Mouse (Mus musculus) brain, adult 2 months (tissue): ENCODE data around the gene Mtg2.

Experiments
- DNase-seq: peaks from one replicate; pipeline ENCODE4 v3.0.0; 2011; ENCODE audit warnings: low read depth, low spot score

The Mtg2 gene

DNA sequence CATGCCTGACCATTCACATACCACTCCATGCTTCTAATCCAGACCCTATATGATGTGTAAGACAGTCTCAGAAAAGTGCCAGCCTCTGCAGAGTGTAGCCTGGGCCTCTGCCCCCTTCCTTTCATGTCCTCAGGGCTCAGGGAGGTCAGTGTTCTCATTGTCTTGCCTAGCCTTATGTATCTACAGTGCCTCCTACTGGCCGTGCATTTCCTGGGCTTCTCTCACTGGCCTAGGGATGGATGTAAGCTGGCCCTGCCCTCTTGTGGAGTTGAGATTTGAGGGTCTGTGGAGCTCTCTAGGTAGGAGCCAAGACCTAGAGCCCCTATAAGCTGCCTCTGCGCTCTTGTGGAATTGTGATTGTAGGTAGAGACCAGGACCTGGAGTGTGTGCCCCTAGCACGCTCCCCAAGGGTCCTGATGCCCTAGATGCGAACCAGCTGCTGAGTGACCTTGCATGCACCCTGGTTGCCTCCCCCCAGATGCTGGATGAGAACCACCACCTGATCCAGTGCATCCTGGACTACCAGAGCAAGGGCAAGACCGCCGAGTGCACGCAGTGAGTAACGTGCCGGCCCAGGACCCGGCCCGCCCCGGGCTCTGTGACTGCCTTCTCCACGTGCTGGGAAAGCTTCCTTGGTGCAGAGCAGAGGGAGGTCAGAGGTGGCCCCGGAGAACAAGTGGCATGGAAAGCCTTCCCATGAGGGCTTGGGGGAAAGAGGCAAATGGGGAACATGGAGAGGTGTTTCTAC is 18.2 kb upstream of the Mtg2 start:
- peak; percentile 40 for DNase-seq

DNA sequence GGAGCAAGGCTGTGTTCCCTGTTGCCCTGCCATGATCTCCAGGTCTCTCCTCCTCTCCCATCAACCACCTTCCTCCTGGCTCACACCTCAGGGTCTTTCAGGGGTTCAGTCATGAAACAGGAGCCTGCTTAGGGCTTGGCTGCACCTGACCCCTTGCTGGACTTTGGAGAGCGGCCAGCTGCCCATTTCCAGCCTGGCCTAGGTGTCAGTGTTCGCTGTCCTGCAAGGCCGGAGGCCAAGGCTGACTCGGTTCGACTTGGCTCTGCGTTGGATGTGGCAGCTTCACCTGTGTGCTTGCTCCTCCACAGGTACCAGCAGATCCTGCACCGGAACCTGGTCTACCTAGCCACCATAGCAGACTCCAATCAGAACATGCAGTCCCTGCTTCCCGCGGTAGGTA is 17.4 kb upstream of the Mtg2 start:
- no peak for DNase-seq

DNA sequence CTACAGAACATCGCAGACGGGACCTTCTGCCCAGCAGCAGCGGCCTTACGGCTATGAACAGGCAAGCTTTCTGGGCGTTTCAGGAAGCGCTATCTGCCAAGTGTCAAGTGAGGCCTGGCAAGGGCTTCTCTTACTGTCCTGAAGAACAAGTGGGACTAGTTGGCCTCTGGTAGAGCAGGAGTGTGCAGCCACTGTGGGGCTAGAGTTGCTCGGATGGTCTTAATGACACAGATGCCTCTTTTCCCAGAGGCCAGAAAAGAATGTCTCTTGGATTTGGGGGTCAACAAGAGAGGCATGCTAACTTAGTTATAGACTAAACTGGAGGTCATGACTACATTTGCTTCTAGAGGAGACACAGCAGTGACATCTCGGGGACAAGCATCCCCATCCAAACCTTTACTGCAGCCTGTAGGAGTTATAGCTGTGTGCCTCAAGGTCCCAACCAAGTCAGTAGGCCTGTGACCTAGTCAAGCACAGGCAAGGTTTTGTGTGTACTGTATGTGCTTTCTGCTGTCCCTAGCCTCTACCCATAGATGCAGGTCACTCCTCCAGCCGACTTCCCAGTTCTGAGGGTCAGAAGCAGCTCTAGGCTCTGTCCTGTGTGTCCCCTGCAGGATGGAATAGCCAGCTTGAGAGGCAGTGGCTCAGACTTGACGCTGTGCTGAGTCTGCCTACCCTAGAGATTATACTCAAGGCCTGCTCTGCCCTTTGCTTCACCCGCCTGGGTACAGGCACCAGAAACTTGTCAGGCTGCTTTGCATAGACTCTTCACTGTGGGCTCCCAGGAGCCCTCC is 6.9 kb upstream of the Mtg2 start:
- DNase-seq = no peak

DNA sequence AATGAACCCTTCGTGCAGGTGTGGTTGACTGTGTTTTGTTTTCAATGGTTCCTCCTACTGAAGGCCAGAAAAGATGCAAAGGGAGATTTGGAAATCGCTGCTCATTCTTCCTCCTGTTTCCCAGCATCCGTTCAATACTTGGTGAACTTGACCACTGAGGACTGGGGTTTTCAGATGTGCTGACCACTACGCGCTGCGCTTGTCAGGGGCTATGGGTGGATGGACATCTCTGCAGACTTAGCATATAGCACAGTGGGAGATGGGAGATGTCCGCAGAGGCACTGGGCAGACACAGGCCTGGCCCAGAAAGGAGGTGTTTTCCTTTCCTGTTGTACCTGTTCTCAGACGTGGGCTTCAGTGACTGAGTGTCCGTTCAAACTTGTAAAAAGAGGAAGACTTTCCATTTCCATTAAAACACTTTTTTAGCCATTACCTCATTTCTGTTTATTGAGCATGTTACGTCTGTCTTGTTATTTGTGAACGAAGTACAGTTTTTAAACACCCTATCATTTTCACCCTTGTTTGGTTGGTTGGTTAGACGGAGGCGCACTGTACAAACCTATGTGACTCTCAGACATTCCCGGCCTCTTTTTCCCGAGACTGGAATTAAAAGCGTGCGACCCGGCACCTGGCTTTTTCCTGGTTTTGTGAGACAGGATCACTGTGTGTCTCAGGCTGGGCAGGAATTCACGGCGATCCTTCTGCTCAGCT is 463 bp upstream of the Mtg2 start:
- no peak for DNase-seq

DNA sequence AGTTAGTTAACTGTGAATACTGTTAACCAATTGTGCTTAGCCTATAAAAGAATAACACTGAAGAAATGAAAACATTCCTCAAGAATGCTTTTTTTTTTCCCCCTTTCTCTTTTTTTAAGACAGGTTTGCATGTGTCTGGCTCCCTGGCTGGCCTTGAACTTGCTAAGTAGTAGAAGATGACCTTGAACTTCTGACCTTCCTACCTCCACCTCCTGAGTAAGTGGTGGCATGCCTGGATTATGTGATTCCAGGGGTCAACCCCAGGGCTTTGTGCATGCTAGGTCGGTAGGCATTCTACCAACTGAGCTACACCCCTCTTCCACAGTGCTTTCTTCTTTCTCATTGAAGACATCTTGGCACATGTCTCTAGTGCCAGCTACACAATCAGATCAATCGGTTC is 1.3 kb downstream of the Mtg2 start:
- DNase-seq = no peak

DNA sequence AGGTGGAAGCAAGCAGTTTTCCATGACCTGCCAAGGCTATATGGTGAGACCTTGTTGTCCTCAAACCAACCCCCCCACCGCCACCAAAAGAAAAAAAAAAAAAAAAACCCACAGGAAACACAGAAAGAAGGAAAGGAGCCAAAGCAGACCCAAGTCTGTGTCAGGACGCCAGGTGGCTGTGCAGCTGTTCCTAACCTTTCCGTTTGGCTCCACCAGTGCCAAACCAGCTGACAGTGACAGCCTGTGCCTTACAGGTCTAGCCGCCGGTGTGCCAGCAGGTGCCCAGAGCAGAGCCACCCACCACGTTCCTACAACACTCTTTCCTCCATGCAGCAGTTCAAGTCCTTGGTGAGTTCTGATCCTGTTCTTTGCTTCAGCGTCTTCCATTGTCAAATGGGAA is 2.5 kb downstream of the Mtg2 start:
- DNase-seq = no peak

DNA sequence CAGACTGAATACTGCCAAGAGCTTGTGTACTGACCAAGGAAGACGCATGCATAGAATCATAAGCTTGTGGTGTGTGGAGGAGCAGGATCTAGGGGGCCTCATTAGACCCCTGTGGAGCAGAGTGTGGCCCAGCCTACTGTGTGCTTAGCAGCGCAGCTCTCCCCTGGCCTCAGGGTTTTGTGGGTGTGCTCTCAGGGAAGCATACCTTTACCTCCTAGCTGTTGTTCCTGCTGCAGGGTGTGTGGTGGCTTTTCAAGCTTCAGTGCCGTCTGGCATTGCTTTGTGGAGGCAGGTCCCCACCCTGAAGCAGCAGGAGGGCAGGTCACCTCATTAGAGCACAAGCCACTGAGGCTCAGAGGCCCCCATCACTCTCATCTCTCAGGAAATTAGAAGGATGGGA is 7.2 kb downstream of the Mtg2 start:
- DNase-seq = no peak

DNA sequence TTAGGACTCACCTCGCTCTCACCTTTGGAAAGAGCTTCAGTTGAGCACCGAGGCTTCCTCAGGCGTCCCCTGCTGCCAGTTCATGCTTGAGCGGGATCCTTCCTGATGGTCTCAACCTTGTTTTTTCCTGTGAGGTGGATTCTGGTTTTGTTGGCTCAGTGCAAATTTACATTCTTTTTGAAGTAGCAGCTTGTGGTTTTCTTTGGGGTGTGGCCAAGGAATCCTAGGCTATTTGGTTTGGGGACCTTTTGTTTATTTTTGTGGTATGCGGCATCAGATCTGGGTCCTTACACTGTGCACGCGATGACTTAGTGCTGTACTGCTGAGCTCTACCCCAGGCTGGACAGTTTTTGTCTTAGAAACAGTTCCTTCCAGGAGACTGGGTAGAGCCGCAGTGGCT is 10.3 kb downstream of the Mtg2 start:
- DNase-seq = no peak

DNA sequence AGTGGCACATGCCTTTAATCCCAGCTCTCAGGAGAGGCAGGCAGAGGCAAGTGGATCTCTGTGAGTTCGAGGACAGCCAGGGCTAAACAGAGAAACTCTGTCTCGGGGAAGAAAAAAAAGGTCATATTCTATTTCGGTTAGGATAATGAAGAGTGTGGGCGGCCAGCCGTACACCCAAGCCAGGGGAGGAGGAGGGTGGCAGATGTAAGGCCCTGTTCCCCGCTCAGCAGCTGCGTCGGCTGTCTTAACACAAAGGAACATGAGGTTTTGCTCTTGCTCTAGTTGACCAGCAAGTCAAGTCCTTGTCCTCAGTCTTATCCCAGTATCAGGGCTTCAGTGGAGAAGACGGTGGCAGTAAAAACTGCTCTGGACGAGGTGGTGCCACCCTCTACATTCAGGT is 12.7 kb downstream of the Mtg2 start:
- peak; percentile 61 for DNase-seq

DNA sequence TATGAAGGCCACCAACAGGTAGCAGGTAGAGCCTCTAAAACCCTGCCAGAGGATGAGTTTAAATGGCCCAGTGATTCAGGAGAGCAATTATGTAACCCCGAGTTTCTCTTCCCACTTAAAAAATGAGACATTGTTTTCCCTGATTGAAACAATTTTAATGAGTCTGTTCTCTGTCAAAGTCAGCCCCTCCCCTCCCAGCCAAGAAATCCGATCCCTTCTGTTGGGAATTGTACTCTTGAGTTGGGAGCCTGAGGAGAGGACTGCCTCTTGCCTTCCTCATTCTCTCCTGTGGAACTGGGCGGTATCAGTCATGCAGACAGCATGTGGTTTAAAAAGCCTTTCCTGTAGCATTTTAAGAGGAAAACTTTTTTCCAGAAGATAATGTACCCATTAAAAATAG is 14.2 kb downstream of the Mtg2 start:
- DNase-seq = peak; percentile 48

DNA sequence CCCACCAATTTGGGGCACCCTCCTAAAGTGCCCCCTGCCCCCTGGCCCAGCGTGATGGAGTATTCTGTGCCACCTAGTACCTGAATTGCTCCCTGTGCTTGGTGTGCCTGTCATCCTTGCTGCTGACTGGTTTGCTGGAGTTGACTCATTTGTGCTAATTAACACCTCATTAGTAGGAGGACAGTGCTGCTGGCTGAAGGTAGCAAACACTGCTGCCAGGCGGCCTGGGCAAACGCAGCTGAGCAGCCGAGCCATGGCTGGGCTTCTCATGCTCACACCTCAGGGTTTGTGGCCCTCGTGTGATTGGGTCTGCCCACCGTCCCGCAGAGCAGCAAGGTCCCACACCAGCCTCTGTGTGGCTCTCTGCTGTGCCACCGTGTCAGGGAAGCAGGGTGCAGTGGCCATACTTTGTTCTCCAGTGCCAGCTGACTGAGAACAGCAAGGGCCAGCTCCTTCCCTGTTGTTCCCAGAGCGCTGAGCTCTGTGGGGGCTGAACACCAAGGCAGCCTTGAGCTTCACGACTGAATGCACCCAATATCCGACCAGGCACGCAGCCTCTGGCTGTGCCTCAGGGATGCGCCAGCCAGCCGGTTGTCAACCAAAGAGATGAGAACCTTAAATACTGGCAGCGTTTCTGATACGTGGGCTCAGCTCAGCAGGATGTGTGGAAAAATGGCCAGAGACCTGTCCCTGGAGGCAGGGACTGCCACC is 15.7 kb downstream of the Mtg2 start:
- peak; percentile 61 for DNase-seq

DNA sequence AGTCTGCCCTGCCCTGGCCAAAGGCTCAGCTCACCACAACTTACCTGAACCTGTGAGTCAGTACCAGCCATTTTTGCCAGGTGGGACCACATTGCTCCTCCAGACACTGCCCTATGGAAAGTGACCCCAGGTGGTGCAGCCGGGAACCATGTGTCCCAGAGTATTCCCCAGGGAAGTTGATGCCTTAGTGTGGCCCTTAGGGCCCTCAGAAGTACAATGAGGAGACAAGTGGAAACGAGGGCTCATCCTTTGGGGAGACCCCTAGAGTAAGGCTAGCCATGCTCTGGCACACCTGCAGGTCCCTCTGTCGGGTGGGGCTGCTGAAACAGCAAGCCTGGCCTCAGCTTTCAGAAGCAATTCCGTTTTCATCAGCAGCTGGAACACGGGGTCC is 16.2 kb downstream of the Mtg2 start:
- DNase-seq = no peak

DNA sequence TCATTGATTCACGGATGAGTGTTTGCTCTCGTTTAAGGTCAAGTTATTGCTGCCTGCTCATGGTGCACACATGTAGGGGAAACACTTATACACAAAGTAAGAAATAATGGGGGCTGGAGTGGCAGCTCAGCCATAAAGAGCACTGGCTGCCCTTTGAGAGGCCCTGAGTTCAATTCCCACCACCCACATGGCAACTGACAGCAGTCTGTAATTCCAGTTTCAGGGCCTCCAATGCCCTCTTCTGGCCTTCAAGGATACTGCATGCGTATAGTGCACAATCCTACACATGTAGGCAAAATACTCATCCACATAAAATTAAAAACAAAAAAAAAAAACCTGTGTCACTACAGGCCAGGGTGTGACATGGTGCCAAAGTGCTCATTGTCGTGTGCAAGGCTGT is 17.1 kb downstream of the Mtg2 start:
- DNase-seq = no peak

DNA sequence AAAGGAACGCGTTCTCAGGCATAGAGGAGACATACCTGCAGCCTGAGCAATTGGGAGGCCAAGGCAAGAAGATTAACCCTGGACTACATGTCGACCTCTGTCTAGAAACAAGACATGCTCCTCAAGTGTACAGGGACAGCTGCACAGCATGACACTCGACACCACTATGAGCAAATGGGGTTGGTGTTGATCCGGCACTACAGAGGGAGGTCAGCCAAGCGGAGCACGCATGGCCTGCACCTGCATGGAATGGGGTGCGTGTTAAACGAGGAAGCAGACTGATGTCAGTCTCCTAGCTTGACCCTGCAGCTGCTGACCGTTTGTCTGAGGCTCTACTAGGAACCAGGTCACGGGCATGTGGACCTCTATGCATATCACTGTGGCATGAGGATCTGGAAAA is 19.9 kb downstream of the Mtg2 start:
- no peak for DNase-seq

DNA sequence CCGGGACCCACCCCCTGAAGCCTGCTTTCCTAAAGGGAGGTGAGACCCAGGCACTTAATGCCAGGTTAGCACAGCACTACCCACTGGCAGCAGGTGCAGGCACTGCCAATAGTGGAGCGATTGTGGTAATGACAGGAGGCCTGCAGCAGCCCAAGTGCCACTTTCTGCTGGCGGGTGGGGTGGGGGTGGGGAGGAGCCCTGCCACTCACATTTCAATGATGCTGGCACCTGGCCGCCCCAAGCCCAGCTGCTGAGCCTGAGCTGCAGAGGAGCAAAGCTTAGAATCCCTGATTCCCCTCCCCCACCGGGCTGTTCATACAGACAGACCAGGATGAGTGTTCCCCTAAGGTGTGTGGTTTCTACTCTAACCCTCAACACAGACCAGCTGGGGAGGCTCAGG is 25.3 kb downstream of the Mtg2 start:
- DNase-seq = no peak

DNA sequence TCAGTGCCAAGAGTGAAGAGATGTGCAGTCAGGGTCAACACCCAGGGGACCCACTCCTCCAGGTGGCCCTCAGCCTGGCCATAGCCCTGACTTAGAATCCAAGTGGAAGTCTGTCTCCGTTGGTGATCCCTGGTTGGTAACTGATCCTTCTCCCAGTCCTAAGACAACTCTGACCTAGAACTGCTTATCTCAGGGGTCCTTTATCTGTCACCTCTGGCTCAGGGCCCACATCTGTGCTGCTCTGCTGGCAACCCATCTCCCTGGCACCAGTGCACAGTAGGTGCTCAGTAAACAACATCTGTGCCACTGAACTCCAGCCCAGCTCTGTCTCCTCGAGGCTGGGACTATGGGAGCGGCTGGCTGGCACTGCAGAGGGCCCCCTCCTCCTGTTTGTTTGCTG is 27.2 kb downstream of the Mtg2 start:
- DNase-seq = no peak

DNA sequence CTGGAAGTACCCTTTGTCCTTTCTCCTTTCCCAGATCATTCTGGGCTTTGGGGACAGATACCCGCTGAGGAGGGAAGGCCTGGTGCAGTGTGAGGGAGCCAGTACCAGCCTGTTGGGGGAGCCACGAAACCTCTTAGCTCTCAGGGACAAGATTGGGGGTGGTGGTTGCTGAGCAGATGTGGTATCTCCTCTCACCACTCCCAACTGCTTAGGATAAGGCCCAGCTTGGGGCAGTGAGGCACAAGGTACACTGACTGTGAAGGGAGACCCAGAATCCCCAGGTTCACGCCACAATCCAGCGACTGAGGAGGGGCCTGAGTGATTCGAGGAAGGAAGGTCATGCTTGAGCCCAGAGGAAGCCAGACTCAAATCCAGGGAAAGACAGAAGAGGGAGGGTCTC is 27.8 kb downstream of the Mtg2 start:
- DNase-seq = peak; percentile 51

DNA sequence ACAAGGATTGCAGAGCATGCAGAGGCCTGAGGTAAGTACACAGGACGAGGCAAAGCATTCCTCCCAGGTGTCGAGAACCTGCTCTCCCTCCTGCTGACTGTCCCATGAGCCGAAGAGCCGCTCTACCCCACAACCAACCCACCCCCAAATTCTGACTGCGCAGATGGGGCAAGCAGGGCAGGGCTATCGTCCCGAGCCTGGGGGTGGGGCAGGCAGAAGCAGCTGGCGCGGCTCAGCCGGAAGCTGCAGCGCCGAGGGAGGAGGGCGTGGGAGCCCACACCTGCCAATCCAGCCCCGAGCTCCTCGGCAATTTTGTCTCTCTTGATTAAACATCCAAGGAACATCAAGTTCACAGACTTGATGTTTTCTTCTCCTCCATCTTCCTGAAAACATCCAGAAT is 29.1 kb downstream of the Mtg2 start:
- DNase-seq = peak; percentile 61

DNA sequence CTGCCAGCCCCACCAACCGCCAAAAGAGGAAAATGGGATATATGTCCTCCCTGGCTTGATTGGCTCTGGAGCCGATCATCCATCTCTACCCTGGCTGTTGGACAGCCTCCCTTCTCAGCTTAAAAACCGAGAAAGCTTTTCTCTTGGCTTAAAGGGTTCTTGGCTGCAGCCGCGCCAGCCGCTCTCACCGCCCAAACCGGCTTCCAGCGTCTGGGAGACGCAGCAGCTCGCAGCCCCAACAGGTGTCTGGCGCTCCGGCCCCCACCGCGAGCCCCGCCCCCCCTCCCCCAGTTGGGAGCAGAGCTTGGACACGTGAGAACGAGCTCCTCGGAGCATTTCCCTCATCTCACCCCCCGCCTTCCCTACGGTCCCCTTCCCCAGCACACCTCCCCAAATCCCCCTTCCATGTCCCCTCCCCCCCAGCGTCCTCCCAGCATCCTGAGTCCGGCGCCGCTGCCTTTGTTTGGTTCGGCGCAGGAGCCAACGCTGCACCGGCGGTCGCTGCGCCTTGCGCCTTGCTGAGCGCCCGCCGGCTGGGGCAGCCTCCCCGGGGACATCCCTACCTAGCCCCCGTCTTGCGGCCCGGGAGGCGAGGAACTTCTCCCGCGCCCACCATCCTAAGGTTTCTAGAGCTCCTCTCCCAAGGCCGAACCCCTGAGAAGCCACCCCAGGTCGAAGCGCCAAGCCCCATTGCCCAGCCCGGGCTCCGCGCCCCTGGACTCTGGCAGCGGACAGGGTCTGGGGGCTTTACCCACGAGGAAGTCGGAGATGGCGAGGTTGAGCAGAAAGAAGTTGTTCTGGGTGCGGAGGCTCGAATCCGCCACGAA is 33.0 kb downstream of the Mtg2 start:
- peak; percentile 61 for DNase-seq

DNA sequence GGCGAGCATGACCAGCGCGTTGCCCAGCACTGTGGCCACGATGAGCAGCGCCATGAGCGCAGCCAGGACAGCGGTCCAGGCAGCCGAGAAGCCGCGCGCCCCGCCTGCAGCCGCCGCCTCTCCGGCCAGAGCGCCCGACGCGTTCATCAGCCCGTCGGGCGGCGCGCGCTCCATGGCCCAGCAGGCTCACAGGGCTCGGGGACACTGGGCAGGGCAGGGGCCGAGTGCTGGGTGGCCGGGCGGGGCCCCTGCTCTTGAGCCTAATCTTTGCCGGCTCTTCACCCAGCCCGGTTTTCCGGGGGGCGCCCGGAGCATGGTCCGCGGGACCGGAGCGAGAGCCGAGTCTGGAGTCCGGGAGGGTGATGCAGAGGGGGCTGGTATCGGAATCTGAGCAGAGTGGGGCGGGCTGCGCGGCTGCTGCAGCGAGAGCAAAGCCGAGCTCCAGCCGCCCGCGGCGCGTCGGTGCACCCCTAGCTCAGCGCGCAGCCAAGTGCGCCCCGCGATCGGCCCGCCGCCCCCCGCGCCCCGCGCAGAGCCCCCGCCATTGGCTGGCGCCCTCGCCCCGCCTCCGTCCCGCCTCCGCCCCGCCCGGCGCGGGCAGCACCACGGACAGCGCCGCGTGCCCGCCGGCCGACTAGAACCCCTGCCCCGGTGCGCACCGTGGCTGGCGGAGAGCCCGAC is 33.7 kb downstream of the Mtg2 start, which contains the start of gene Hrh3:
Hrh3 (minus strand) TSS at position 511 of the 681 bp plus-strand sequence.
- peak; percentile 76 for DNase-seq
